ENCODE assay signal across 8 mouse cellular contexts in the genomic region with DNA sequence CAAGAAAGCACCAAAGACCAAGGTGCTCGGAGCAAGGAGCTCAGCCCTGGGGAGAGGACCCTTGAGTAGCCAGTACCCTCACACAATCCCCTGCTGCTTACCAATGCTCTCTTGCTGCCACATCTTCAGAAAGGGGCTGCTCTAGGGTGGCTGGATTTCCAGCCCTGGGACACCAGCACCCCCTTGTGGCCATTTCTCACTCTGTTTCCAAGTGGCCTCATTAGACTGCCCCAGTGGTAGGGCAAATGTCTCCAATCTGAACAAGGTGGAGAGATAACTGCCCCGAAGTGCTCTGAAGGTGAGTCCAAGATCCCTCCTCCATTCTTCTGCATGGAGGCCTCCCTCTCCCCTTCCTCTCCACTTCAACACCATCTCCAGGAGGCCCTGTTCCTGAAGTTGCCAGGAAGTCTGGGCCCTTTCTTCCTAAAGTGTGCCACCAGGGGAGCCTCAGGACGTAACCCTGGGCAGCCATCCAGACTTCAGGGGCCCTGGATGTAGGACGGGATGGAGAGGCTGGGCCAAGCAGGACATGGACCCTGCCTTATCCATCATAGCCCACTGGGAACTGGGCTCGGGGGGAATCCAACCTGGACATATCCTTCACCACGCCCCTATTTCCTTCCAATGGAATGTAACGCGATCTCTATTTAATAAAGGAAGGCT. TPM values are rescaled to one million over a fixed set of nuclear protein-coding genes. Genes with fewer than 3 reads are reported as not detected.
DNase-seq lines count a peak whose midpoint lies in the region; ATAC-seq and TF ChIP-seq lines count a peak whose summit lies in the region.

No protein-coding gene starts in this region.

- TF ChIP-seq CTCF in embryonic fibroblast, embryonic 13.5 days (IDR thresholded peaks at IDR 0.05; ENCODE audit: borderline replicate concordance, insufficient read depth, low read length), result peak; percentile 56; the same call in 1 of the 2 replicates
- peak; percentile 98 for TF ChIP-seq CTCF in liver, postnatal 0 days (IDR thresholded peaks at IDR 0.05; ENCODE audit: low read depth)

- ATAC-seq in heart, embryonic 15.5 days (replicated peaks; ENCODE audit: insufficient number of reproducible peaks, insufficient read depth, low FRiP score, low read depth), result peak; percentile 40; the same call in 1 of the 2 replicates
- ATAC-seq in liver, postnatal 0 days, result peak; percentile 69
- ATAC-seq in neural tube, embryonic 14.5 days (ENCODE audit: low read depth), result peak; percentile 57

- 0 out of 2 replicates have a peak, but pooled peaks cover 2% of the 10 kb centered on the region for H3K36me3 ChIP-seq in heart, embryonic 15.5 days
- H3K36me3 ChIP-seq in liver, postnatal 0 days (replicated peaks; ENCODE audit: insufficient read depth, low read length), result peaks cover 58% of the 10 kb centered on the region
- H3K36me3 ChIP-seq in neural tube, embryonic 14.5 days (ENCODE audit: control insufficient read depth, insufficient read depth, low read length), result no peaks in the 10 kb centered on the region; the same call in 1 of the 2 replicates

- H3K4me3 ChIP-seq in embryonic fibroblast, embryonic 13.5 days (ENCODE audit: insufficient read depth, low read length), result no peak overlapping the region
- no peak overlapping the region for H3K4me3 ChIP-seq in heart, embryonic 15.5 days
- no peak overlapping the region for H3K4me3 ChIP-seq in liver, postnatal 0 days (ENCODE audit: low read depth, low read length)
- H3K4me3 ChIP-seq in neural tube, embryonic 14.5 days (ENCODE audit: low read depth, low read length), result no peak overlapping the region

- no peak for TF ChIP-seq POLR2A in embryonic fibroblast, embryonic 13.5 days (IDR thresholded peaks at IDR 0.05; ENCODE audit: low read depth, low read length)

- H3K9me3 ChIP-seq in heart, embryonic 15.5 days (replicated peaks), result no peaks in the 10 kb centered on the region
- H3K9me3 ChIP-seq in liver, postnatal 0 days (ENCODE audit: low read length), result no peaks in the 10 kb centered on the region
- H3K9me3 ChIP-seq in neural tube, embryonic 14.5 days (ENCODE audit: control insufficient read depth, low read length), result no peaks in the 10 kb centered on the region

- no peak overlapping the region for H3K9ac ChIP-seq in heart, embryonic 15.5 days
- H3K9ac ChIP-seq in liver, postnatal 0 days (replicated peaks), result no peak overlapping the region
- no peak overlapping the region for H3K9ac ChIP-seq in neural tube, embryonic 14.5 days (replicated peaks; ENCODE audit: low read depth, low read length)

- TF ChIP-seq EP300 in liver, postnatal 0 days (IDR thresholded peaks at IDR 0.05; ENCODE audit: low read depth), result no peak

- no peak overlapping the region for H3K27ac ChIP-seq in embryonic fibroblast, embryonic 13.5 days (ENCODE audit: insufficient read depth, low read length)
- H3K27ac ChIP-seq in heart, embryonic 15.5 days, result no peak overlapping the region
- no peak overlapping the region for H3K27ac ChIP-seq in liver, postnatal 0 days (ENCODE audit: low read depth)
- no peak overlapping the region for H3K27ac ChIP-seq in neural tube, embryonic 14.5 days (ENCODE audit: low read depth, low read length)

- peaks cover 11% of the 10 kb centered on the region; the same call in 1 of the 2 replicates for H3K4me1 ChIP-seq in embryonic fibroblast, embryonic 13.5 days (ENCODE audit: control insufficient read depth, insufficient read depth, low read length)
- H3K4me1 ChIP-seq in heart, embryonic 15.5 days (replicated peaks), result peaks cover 34% of the 10 kb centered on the region
- H3K4me1 ChIP-seq in liver, postnatal 0 days (ENCODE audit: insufficient read depth), result 0 out of 2 replicates have a peak, but pooled peaks cover 2% of the 10 kb centered on the region
- no peaks in the 10 kb centered on the region for H3K4me1 ChIP-seq in neural tube, embryonic 14.5 days (ENCODE audit: control insufficient read depth, insufficient read depth, low read length)

- peak; percentile 57 to 76 for DNase-seq in CD8-positive naive resting alpha-beta T cell, adult 2 months (ENCODE audit: low read depth in 2 of 2, low spot score in 2 of 2)
- DNase-seq in brain, adult 2 months (ENCODE audit: low read depth, low spot score), result peak; percentile 77
- peak; percentile 92 for DNase-seq in kidney, postnatal 4 days
- DNase-seq in liver, postnatal 0 days, result peak; percentile 90
- DNase-seq in testis, postnatal 14 days (ENCODE audit: low spot score), result peak; percentile 50

- no peaks in the 10 kb centered on the region for H3K27me3 ChIP-seq in heart, embryonic 15.5 days
- no peaks in the 10 kb centered on the region for H3K27me3 ChIP-seq in liver, postnatal 0 days (ENCODE audit: insufficient read depth, low read length)
- no peaks in the 10 kb centered on the region for H3K27me3 ChIP-seq in neural tube, embryonic 14.5 days (ENCODE audit: control insufficient read depth, insufficient read depth, low read length)

- WGBS in heart, embryonic 15.5 days, result 56% methylated on average over 8 of the region's 8 CpGs
- 67% methylated on average over 8 of the region's 8 CpGs for WGBS in liver, postnatal 0 days (ENCODE audit: insufficient replicate concordance)
- 60% methylated on average over 8 of the region's 8 CpGs for WGBS in neural tube, embryonic 14.5 days

- no peak overlapping the region for H3K4me2 ChIP-seq in heart, embryonic 15.5 days
- no peak overlapping the region for H3K4me2 ChIP-seq in liver, postnatal 0 days (ENCODE audit: low read depth, low read length)
- no peak overlapping the region for H3K4me2 ChIP-seq in neural tube, embryonic 14.5 days (ENCODE audit: low read depth, low read length)

RNA-seq across cellular contexts. Expression of gene Fads3, which starts 6.5 kb away (rescaled TPM):
- 115 and 142 TPM in 2 replicates for polyA plus RNA-seq in embryonic fibroblast, embryonic 13.5 days (2011; ENCODE audit: insufficient read length, low read depth, missing spikeins)
- polyA plus RNA-seq in heart, embryonic 15.5 days (2015; fragmentation: Nextera tagmentation; extraction: Ambion mirVana), result 39.4 and 43.9 TPM in 2 replicates
- polyA plus RNA-seq in liver, postnatal 0 days (2015; fragmentation: Nextera tagmentation; extraction: Ambion mirVana), result 1.7 and 2.0 TPM in 2 replicates
- polyA plus RNA-seq in neural tube, embryonic 14.5 days (2014; fragmentation: Nextera tagmentation; extraction: Ambion mirVana), result 19.3 and 19.5 TPM in 2 replicates

RNA-seq across cellular contexts. Expression of gene Rab3il1, which starts 33.4 kb away (rescaled TPM):
- 6.5 and 18.2 TPM in 2 replicates for polyA plus RNA-seq in embryonic fibroblast, embryonic 13.5 days (2011; ENCODE audit: insufficient read length, low read depth, missing spikeins)
- polyA plus RNA-seq in heart, embryonic 15.5 days (2015; fragmentation: Nextera tagmentation; extraction: Ambion mirVana), result 21.8 and 30.0 TPM in 2 replicates
- 74.9 and 80.9 TPM in 2 replicates for polyA plus RNA-seq in liver, postnatal 0 days (2015; fragmentation: Nextera tagmentation; extraction: Ambion mirVana)
- 13.6 and 23.2 TPM in 2 replicates for polyA plus RNA-seq in neural tube, embryonic 14.5 days (2014; fragmentation: Nextera tagmentation; extraction: Ambion mirVana)

RNA-seq across cellular contexts. Expression of gene Best1, which starts 33.5 kb away (rescaled TPM):
- 0.33 and 0.60 TPM in 2 replicates for polyA plus RNA-seq in embryonic fibroblast, embryonic 13.5 days (2011; ENCODE audit: insufficient read length, low read depth, missing spikeins)
- polyA plus RNA-seq in heart, embryonic 15.5 days (2015; fragmentation: Nextera tagmentation; extraction: Ambion mirVana), result 0.19 and 0.25 TPM in 2 replicates
- 0.08 and 0.13 TPM in 2 replicates for polyA plus RNA-seq in liver, postnatal 0 days (2015; fragmentation: Nextera tagmentation; extraction: Ambion mirVana)
- polyA plus RNA-seq in neural tube, embryonic 14.5 days (2014; fragmentation: Nextera tagmentation; extraction: Ambion mirVana), result 1.5 and 2.3 TPM in 2 replicates

RNA-seq across cellular contexts. Expression of gene Fth1, which starts 54.5 kb away (rescaled TPM):
- polyA plus RNA-seq in embryonic fibroblast, embryonic 13.5 days (2011; ENCODE audit: insufficient read length, low read depth, missing spikeins), result 1,225 and 1,491 TPM in 2 replicates
- 1,879 and 1,985 TPM in 2 replicates for polyA plus RNA-seq in heart, embryonic 15.5 days (2015; fragmentation: Nextera tagmentation; extraction: Ambion mirVana)
- 4,793 and 5,083 TPM in 2 replicates for polyA plus RNA-seq in liver, postnatal 0 days (2015; fragmentation: Nextera tagmentation; extraction: Ambion mirVana)
- polyA plus RNA-seq in neural tube, embryonic 14.5 days (2014; fragmentation: Nextera tagmentation; extraction: Ambion mirVana), result 1,462 and 1,732 TPM in 2 replicates
